Mouse (Mus musculus) heart, embryonic 15.5 days (tissue): ENCODE results near the gene Gm21972. TPM values are rescaled to one million over a fixed set of nuclear protein-coding genes. Genes with fewer than 3 reads are reported as not detected.

ENCODE experiments used
- ATAC-seq: fragments of 200-750 bp; cut with Nextera tagmentation; replicated peaks from 2 replicates; pipeline ENCODE4 v1.8.0; 2017; ENCODE audit warnings: low read depth, moderate TSS enrichment; ENCODE audit not compliant: insufficient number of reproducible peaks, insufficient read depth, low FRiP score
- H3K27ac ChIP-seq: fragments of 300-500 bp; sonication (generic); 2 replicates; pipeline ENCODE4 v1.5.1; 2015; ENCODE audit warnings: mild to moderate bottlenecking, inconsistent platforms
- H3K27me3 ChIP-seq: fragments of 300-500 bp; sonication (generic); 2 replicates; pipeline ENCODE4 v1.6.1; 2015; ENCODE audit warnings: inconsistent platforms
- H3K36me3 ChIP-seq: fragments of 300-500 bp; sonication (generic); 2 replicates; pipeline ENCODE4 v1.6.1; 2015; ENCODE audit warnings: mild to moderate bottlenecking, inconsistent platforms
- H3K4me1 ChIP-seq: fragments of 300-500 bp; sonication (generic); replicated peaks from 2 replicates; pipeline ENCODE4 v1.6.1; 2015; ENCODE audit warnings: inconsistent platforms
- H3K4me2 ChIP-seq: fragments of 300-500 bp; sonication (generic); 2 replicates; pipeline ENCODE4 v1.6.1; 2015; ENCODE audit warnings: inconsistent platforms, mild to moderate bottlenecking, moderate library complexity
- H3K4me3 ChIP-seq: fragments of 300-500 bp; sonication (generic); 2 replicates; pipeline ENCODE4 v1.5.1; 2015; ENCODE audit warnings: mild to moderate bottlenecking, inconsistent platforms
- H3K9ac ChIP-seq: fragments of 300-500 bp; sonication (generic); 2 replicates; pipeline ENCODE4 v1.6.1; 2015; ENCODE audit warnings: mild to moderate bottlenecking, inconsistent platforms
- H3K9me3 ChIP-seq: fragments of 300-500 bp; sonication (generic); replicated peaks from 2 replicates; pipeline ENCODE4 v1.6.1; 2016; ENCODE audit warnings: inconsistent platforms
- WGBS: fragments of 180-500 bp; shearing (Covaris S2); methylation state at CpG from one replicate; pipeline ENCODE4 v1.1.7; 2015; ENCODE audit warnings: mixed read lengths; 5-methylcytosine and 5-hydroxymethylcytosine counted together
- polyA plus RNA-seq: library from polyadenylated mRNA; unstranded; fragments of >200 nt; fragmentation: Nextera tagmentation; extraction: Ambion mirVana; gene quantifications from 2 replicates; pipeline ENCODE4 v1.2.1, GENCODE M21; 2015

Gm21972 gene
- polyA plus RNA-seq, 1 experiment from 2014 or later = 0.26 TPM

- Histone ChIP-seq H3K36me3 (peaks cover 21% of the 10 kb centered on the region), H3K27me3 (no peaks in the 10 kb centered on the region), H3K9ac (no peak overlapping the region), H3K4me1 (no peaks in the 10 kb centered on the region; the same call in 1 of the 2 replicates), H3K4me2 (no peak overlapping the region), H3K9me3 (no peaks in the 10 kb centered on the region), H3K27ac (no peak overlapping the region), H3K4me3 (no peak overlapping the region)
- 92% methylated on average over 6 of the region's 6 CpGs for WGBS
- no peak for ATAC-seq
Observed at GRCm38 (mm10) chr1:86198276-86198675, 64.8 kb downstream of the Gm21972 start.

DNA sequence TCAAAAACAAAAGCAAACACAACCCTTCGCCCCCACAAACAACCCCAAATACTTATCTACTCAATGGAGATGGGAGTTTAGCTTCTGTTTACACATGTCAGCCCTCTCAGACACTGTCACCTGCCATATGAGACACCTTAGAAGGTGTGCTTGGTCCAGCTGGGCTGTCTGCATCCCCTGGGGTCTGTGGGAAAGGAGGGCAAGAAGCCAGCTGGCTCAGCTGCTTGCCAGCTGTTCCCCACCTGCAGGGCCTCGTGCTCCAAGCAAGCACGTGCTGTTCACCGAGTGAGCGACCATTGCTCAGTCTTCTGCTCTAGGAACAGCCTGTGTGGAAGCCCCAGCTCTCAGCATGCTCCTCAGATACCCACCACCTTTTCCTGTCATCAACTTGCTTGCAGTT lies 65.6 kb downstream of the Gm21972 start:
- no peak for ATAC-seq
- no peaks in the 10 kb centered on the region for H3K27me3 ChIP-seq
- no peaks in the 10 kb centered on the region; the same call in 1 of the 2 replicates for H3K4me1 ChIP-seq
- H3K4me3 ChIP-seq = no peak overlapping the region
- H3K9me3 ChIP-seq = no peaks in the 10 kb centered on the region
- peaks cover 29% of the 10 kb centered on the region for H3K36me3 ChIP-seq
- no peak overlapping the region for H3K9ac ChIP-seq
- no peak overlapping the region for H3K4me2 ChIP-seq
- WGBS = 80% methylated on average over 5 of the region's 5 CpGs
- no peak overlapping the region for H3K27ac ChIP-seq

- Histone ChIP-seq H3K27ac (no peak overlapping the region), H3K4me2 (no peak overlapping the region), H3K4me1 (no peaks in the 10 kb centered on the region; the same call in 1 of the 2 replicates), H3K9ac (no peak overlapping the region), H3K9me3 (no peaks in the 10 kb centered on the region), H3K4me3 (no peak overlapping the region), H3K27me3 (no peaks in the 10 kb centered on the region), H3K36me3 (peaks cover 29% of the 10 kb centered on the region)
- no peak for ATAC-seq
Observed at GRCm38 (mm10) chr1:86201312-86201711, 67.9 kb downstream of the Gm21972 start.

- 78% methylated on average over 9 of the region's 9 CpGs for WGBS
- Histone ChIP-seq H3K27me3 (no peaks in the 10 kb centered on the region), H3K4me3 (no peak overlapping the region), H3K9ac (no peak overlapping the region), H3K4me2 (no peak overlapping the region), H3K9me3 (no peaks in the 10 kb centered on the region), H3K36me3 (peaks cover 29% of the 10 kb centered on the region), H3K4me1 (no peaks in the 10 kb centered on the region; the same call in 1 of the 2 replicates), H3K27ac (no peak overlapping the region)
- ATAC-seq = no peak
Observed at GRCm38 (mm10) chr1:86202617-86203219, 69.3 kb downstream of the Gm21972 start.

DNA sequence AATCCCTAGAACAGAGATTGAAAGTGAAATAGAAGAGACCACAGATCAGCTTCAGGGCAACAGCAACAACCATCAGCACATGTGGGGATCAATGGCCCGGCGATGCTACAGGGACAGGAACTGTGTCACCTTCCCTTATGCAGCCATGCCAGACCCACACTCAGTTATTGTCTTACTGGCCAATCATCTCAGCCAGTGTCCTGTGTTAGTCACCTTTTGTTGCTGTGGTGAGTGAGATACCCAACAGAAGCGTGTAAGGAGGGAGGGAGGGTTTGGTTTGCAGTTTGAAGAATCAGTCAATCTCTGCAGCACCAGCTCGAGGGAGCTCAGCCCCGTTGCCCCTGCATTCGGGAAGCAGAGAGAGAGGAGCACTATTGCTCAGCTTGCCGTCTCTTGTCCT lies 77.2 kb downstream of the Gm21972 start:
- ATAC-seq = no peak
- H3K4me3 ChIP-seq = no peak overlapping the region
- 83% methylated on average over 7 of the region's 7 CpGs for WGBS
- no peaks in the 10 kb centered on the region for H3K27me3 ChIP-seq
- no peaks in the 10 kb centered on the region for H3K9me3 ChIP-seq
- H3K4me1 ChIP-seq = no peaks in the 10 kb centered on the region
- H3K4me2 ChIP-seq = no peak overlapping the region
- H3K27ac ChIP-seq = no peak overlapping the region
- no peak overlapping the region for H3K9ac ChIP-seq
- peaks cover 17% of the 10 kb centered on the region for H3K36me3 ChIP-seq

DNA sequence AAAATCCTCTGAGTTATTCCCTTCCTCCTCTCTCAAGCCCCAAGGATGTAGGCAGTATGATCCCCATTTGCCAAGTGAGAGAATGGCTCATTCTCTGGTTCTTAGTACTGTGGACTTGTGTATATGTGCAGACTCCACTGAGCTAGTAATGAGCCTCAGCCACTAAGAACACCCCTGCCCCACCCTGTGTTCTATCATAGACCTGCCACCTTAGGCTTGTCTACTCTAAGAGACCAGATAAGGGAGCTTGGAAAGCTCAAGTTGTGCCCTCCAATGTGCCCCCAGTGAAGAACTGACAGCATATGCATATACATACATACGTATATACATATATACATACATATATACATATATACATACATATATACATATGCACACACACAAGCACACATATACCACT lies 78.1 kb downstream of the Gm21972 start:
- Histone ChIP-seq H3K27me3 (no peaks in the 10 kb centered on the region), H3K4me3 (no peak overlapping the region), H3K36me3 (peaks cover 17% of the 10 kb centered on the region), H3K4me2 (no peak overlapping the region), H3K27ac (no peak overlapping the region), H3K9me3 (no peaks in the 10 kb centered on the region), H3K9ac (no peak overlapping the region), H3K4me1 (no peaks in the 10 kb centered on the region)
- 91% methylated on average over 1 of the region's 1 CpGs for WGBS
- ATAC-seq = no peak

Other genes starting within 250 kb of the Gm21972 start
- 181 and 231 TPM in 2 replicates for gene Itm2c, start 239.4 kb upstream of the Gm21972 start, polyA plus RNA-seq
- gene 4933407L21Rik, start 205.2 kb upstream of the Gm21972 start, polyA plus RNA-seq = 0.04 and 0.18 TPM in 2 replicates
- 0.06 and 0.08 TPM in 2 replicates for gene Gpr55, start 172.6 kb upstream of the Gm21972 start, polyA plus RNA-seq
- not detected in 2 replicates for gene Spata3, start 116.8 kb upstream of the Gm21972 start, polyA plus RNA-seq
- 0.28 and 0.36 TPM in 2 replicates for gene 2810459M11Rik, start 87.8 kb upstream of the Gm21972 start, polyA plus RNA-seq
- gene Psmd1, start 69.2 kb upstream of the Gm21972 start, polyA plus RNA-seq = 113 and 125 TPM in 2 replicates
- gene Htr2b, start 21.7 kb upstream of the Gm21972 start, polyA plus RNA-seq = 0.16 and 0.23 TPM in 2 replicates
- gene Armc9, start 21.1 kb downstream of the Gm21972 start, polyA plus RNA-seq = 9.1 and 15.0 TPM in 2 replicates
- gene B3gnt7, start 169.2 kb downstream of the Gm21972 start, polyA plus RNA-seq = 2.0 and 2.4 TPM in 2 replicates
- 219 and 239 TPM in 2 replicates for gene Ncl, start 225.8 kb downstream of the Gm21972 start, polyA plus RNA-seq